7 mouse cellular contexts compared by ENCODE assay signal in genomic region chr3:100682841-100683240, GRCm38 (mm10). TPM values are rescaled to one million over a fixed set of nuclear protein-coding genes. Genes with fewer than 3 reads are reported as not detected.
A peak's percentile ranks its signal among the peaks of the same experiment; 100 is the strongest.
DNase-seq lines count a peak whose midpoint lies in the region; ATAC-seq lines count a peak whose summit lies in the region.

No protein-coding gene starts in this region.

- 16% methylated on average over 3 of the region's 3 CpGs for WGBS in forebrain, embryonic 13.5 days
- 12% methylated on average over 3 of the region's 3 CpGs for WGBS in limb, embryonic 15.5 days

- no peaks in the 10 kb centered on the region for H3K36me3 ChIP-seq in forebrain, embryonic 13.5 days (ENCODE audit: poor library complexity, severe bottlenecking)
- H3K36me3 ChIP-seq in limb, embryonic 15.5 days, result no peaks in the 10 kb centered on the region

- peak overlapping the region; percentile 52 for H3K9ac ChIP-seq in forebrain, embryonic 13.5 days
- H3K9ac ChIP-seq in limb, embryonic 15.5 days, result no peak overlapping the region

- H3K4me1 ChIP-seq in forebrain, embryonic 13.5 days, result peaks cover 32% of the 10 kb centered on the region
- peaks cover 25% of the 10 kb centered on the region for H3K4me1 ChIP-seq in limb, embryonic 15.5 days

- intact Hi-C loops in gastrocnemius, postnatal 14 days (cut with DNase I; ENCODE audit: low total_unique reads), result no loop called here

- no peak overlapping the region for H3K27ac ChIP-seq in forebrain, embryonic 13.5 days
- H3K27ac ChIP-seq in limb, embryonic 15.5 days, result no peak overlapping the region

- H3K9me3 ChIP-seq in forebrain, embryonic 13.5 days (replicated peaks), result no peaks in the 10 kb centered on the region
- H3K9me3 ChIP-seq in limb, embryonic 15.5 days, result no peaks in the 10 kb centered on the region

- H3K4me3 ChIP-seq in forebrain, embryonic 13.5 days, result peak overlapping the region; percentile 36
- H3K4me3 ChIP-seq in limb, embryonic 15.5 days, result peak overlapping the region; percentile 26

- peak overlapping the region; percentile 72 for H3K4me2 ChIP-seq in forebrain, embryonic 13.5 days
- peak overlapping the region; percentile 49 for H3K4me2 ChIP-seq in limb, embryonic 15.5 days

- no peaks in the 10 kb centered on the region for H3K27me3 ChIP-seq in forebrain, embryonic 13.5 days
- H3K27me3 ChIP-seq in limb, embryonic 15.5 days, result no peaks in the 10 kb centered on the region

- no peak for ATAC-seq in forebrain, embryonic 13.5 days
- ATAC-seq in limb, embryonic 15.5 days (ENCODE audit: insufficient number of reproducible peaks, low FRiP score, low TSS enrichment, low read depth), result no peak

- DNase-seq in thymus, postnatal 0 days (ENCODE audit: low spot score), result peak; percentile 23
- no peak for DNase-seq in thymus, postnatal 25 days
- no peak for DNase-seq in right cerebral cortex, adult 2 months (ENCODE audit: low spot score in 2 of 2)
- no peak for DNase-seq in cerebellum, postnatal 14 days
- no peak for DNase-seq in gastrocnemius, postnatal 14 days

RNA-seq across cellular contexts. Expression of gene Man1a2, which starts 2.5 kb away (rescaled TPM):
- 108 and 117 TPM in 2 replicates for polyA plus RNA-seq in thymus, postnatal 0 days (2015; fragmentation: Nextera tagmentation; extraction: Ambion mirVana)
- polyA plus RNA-seq in forebrain, embryonic 13.5 days (2015; fragmentation: Nextera tagmentation; extraction: Ambion mirVana), result 31.0 and 35.4 TPM in 2 replicates
- 70.7 and 78.8 TPM in 2 replicates for polyA plus RNA-seq in limb, embryonic 15.5 days (2015; fragmentation: Nextera tagmentation; extraction: Ambion mirVana)
- 10 to 100 TPM; 30.7 to 32.7 TPM for total RNA-seq in gastrocnemius, postnatal 14 days (2021)
